Mouse (Mus musculus): Measurements from ENCODE around the gene Stt3b. TPM values are rescaled to one million over a fixed set of nuclear protein-coding genes. Genes with fewer than 3 reads are reported as not detected.

Stt3b gene
- polyA plus RNA-seq, 1 experiment = 120 TPM

DNA sequence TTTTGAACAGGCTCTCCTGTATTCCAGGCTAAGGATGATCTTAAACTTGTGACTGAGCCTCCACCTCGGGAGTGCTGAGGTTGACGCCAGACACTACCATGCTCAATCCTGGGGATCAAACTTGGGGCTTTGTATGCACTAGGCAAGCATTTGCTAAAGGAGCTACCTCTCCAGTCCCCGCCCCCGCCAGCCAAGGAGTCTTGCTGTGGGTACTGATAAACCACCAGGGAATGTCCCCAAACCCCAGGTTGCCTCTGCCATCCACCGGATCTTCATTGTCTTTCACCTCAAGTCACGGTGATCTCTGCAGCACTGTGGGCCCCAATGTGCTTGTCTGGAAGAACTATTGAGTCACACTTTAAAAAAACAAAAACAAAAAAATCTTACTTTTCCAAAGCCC lies 107.1 kb downstream of the Stt3b start:
- Histone ChIP-seq H3K4me3 (ENCODE audit: low read depth, low read length) (no peak overlapping the region), H3K4me1 (ENCODE audit: control insufficient read depth, insufficient read depth, low read length) (peaks cover 2% of the 10 kb centered on the region), H3K27ac (ENCODE audit: insufficient read depth, low read length) (no peak overlapping the region), H3K9ac (ENCODE audit: low read depth, poor library complexity, severe bottlenecking) (no peak overlapping the region), H3K27me3 (ENCODE audit: control insufficient read depth, insufficient read depth, low read length, poor library complexity, severe bottlenecking) (no peaks in the 10 kb centered on the region), H3K9me3 (replicated peaks; ENCODE audit: control insufficient read depth, insufficient read depth, low read length, poor library complexity, severe bottlenecking) (no peaks in the 10 kb centered on the region), H3K36me3 (ENCODE audit: control insufficient read depth, insufficient read depth, low read length, poor library complexity, severe bottlenecking) (no peaks in the 10 kb centered on the region)
- TF ChIP-seq POLR2A (IDR thresholded peaks at IDR 0.05; ENCODE audit: insufficient read depth, low read length) = no peak
- no peak for TF ChIP-seq EP300 (IDR thresholded peaks at IDR 0.05; ENCODE audit: insufficient read depth, low read depth, low read length)
- no peak for TF ChIP-seq CTCF (IDR thresholded peaks at IDR 0.05; ENCODE audit: low read depth, low read length)

DNA sequence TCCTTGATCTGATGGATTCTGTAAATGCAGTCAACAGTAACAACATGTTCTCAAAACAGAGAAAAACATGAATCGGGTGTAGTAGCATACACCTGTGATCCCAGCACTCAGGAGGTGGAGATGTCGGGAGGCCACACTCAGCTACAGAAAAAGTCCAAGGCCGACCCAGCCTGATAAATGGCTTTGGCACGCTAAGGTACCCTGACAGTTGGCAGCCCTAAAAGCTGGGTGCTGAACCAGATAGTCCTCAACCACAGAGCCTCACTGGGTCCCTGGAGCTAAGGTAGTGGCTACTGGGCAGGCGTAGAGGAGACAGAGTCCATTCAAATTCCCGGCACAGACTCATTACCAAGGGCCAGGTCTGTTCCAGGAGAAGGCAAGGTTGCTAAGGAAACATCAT lies 109.0 kb downstream of the Stt3b start:
- no peak overlapping the region for H3K9ac ChIP-seq (ENCODE audit: low read depth, poor library complexity, severe bottlenecking)
- H3K9me3 ChIP-seq (replicated peaks; ENCODE audit: control insufficient read depth, insufficient read depth, low read length, poor library complexity, severe bottlenecking) = no peaks in the 10 kb centered on the region
- H3K4me3 ChIP-seq (ENCODE audit: low read depth, low read length) = no peak overlapping the region
- no peak overlapping the region for H3K27ac ChIP-seq (ENCODE audit: insufficient read depth, low read length)
- no peaks in the 10 kb centered on the region for H3K27me3 ChIP-seq (ENCODE audit: control insufficient read depth, insufficient read depth, low read length, poor library complexity, severe bottlenecking)
- TF ChIP-seq POLR2A (IDR thresholded peaks at IDR 0.05; ENCODE audit: insufficient read depth, low read length) = no peak
- no peak for TF ChIP-seq EP300 (IDR thresholded peaks at IDR 0.05; ENCODE audit: insufficient read depth, low read depth, low read length)
- no peak for TF ChIP-seq CTCF (IDR thresholded peaks at IDR 0.05; ENCODE audit: low read depth, low read length)
- H3K36me3 ChIP-seq (ENCODE audit: control insufficient read depth, insufficient read depth, low read length, poor library complexity, severe bottlenecking) = no peaks in the 10 kb centered on the region
- H3K4me1 ChIP-seq (ENCODE audit: control insufficient read depth, insufficient read depth, low read length) = peaks cover 2% of the 10 kb centered on the region

DNA sequence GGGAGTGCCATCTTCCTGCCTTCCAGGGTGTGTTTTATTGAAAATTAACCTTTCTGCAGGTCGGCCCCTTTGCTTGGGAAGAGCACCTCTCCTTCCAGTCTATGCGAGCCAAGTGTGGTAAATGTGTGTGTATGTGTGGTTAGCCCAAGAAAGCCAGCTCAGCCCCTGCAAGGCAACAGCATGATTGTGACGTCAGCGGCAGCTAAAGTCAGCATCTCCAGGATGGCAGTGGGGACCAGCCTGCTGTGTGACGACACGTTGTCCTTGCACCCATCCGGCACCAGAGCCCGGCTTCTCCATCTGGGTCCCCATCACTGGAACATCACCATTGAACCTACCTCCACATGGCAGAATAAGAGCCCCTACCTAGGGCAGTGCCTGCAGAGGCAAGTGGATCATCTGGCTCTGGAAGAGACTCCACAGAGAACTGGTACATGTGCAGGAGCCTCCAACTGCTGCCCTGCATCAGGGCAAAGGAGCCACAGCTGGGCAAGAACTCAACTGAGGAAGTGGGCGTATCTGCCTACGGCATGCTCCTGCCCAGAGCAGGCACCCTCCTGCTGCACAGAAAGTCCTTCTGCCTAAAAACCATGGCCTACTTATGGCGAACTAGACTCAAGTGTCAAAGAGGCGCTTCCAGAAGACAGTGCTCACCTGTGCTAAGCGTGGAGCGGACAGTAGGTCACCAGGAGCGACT lies 109.9 kb downstream of the Stt3b start:
- H3K4me1 ChIP-seq (ENCODE audit: control insufficient read depth, insufficient read depth, low read length) = peaks cover 2% of the 10 kb centered on the region
- H3K4me3 ChIP-seq (ENCODE audit: low read depth, low read length) = no peak overlapping the region
- no peak overlapping the region for H3K27ac ChIP-seq (ENCODE audit: insufficient read depth, low read length)
- no peaks in the 10 kb centered on the region for H3K36me3 ChIP-seq (ENCODE audit: control insufficient read depth, insufficient read depth, low read length, poor library complexity, severe bottlenecking)
- no peak overlapping the region for H3K9ac ChIP-seq (ENCODE audit: low read depth, poor library complexity, severe bottlenecking)
- no peaks in the 10 kb centered on the region for H3K27me3 ChIP-seq (ENCODE audit: control insufficient read depth, insufficient read depth, low read length, poor library complexity, severe bottlenecking)
- no peaks in the 10 kb centered on the region for H3K9me3 ChIP-seq (replicated peaks; ENCODE audit: control insufficient read depth, insufficient read depth, low read length, poor library complexity, severe bottlenecking)
- no peak for TF ChIP-seq POLR2A (IDR thresholded peaks at IDR 0.05; ENCODE audit: insufficient read depth, low read length)
- no peak for TF ChIP-seq CTCF (IDR thresholded peaks at IDR 0.05; ENCODE audit: low read depth, low read length)
- no peak for TF ChIP-seq EP300 (IDR thresholded peaks at IDR 0.05; ENCODE audit: insufficient read depth, low read depth, low read length)

DNA sequence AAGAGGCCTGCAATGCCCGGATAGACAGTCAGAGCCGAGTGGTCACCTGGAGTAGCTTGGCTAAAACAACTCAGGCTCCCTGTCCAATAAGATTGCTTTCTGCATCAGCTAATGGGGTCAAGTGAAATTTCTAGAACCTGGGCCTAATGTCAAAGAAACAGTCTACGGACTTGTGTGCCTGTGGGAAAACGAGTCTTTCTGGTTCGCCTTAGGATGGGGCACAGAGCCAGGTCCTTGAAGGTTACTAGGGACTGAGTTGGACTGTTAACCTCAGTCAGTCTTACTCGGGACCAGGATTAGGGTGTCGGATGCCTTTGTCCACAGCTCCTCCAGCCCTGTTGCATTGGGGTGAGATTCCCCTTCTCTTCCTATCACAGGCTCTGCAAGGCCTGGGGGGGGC lies 113.1 kb downstream of the Stt3b start:
- no peaks in the 10 kb centered on the region for H3K4me1 ChIP-seq (ENCODE audit: control insufficient read depth, insufficient read depth, low read length)

DNA sequence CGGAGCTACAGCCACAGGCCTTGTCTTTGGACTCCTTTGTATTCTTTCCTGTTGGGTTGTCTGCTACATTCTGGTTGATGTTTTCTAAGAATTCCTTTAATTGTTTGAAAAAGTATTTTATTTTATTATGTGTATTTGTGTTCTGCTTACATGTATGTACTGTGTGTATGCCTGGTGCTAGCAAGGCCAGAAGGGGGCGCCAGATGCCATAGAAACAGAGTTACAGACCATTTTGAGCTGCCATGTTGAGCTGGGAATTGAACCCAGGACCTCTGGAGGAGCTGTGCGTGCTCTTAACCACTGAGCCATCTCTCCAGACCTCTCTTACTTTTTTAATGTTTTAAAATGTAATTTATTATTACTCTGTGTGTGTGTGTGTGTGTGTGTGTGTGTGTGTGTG lies 117.3 kb downstream of the Stt3b start:
- H3K4me3 ChIP-seq (ENCODE audit: low read depth, low read length) = no peak overlapping the region
- TF ChIP-seq POLR2A (IDR thresholded peaks at IDR 0.05; ENCODE audit: insufficient read depth, low read length) (no peak), EP300 (IDR thresholded peaks at IDR 0.05; ENCODE audit: insufficient read depth, low read depth, low read length) (no peak), CTCF (IDR thresholded peaks at IDR 0.05; ENCODE audit: low read depth, low read length) (peak; percentile 51)
- H3K4me1 ChIP-seq (ENCODE audit: control insufficient read depth, insufficient read depth, low read length) = no peaks in the 10 kb centered on the region
- H3K9ac ChIP-seq (ENCODE audit: low read depth, poor library complexity, severe bottlenecking) = no peak overlapping the region
- no peaks in the 10 kb centered on the region for H3K27me3 ChIP-seq (ENCODE audit: control insufficient read depth, insufficient read depth, low read length, poor library complexity, severe bottlenecking)
- no peaks in the 10 kb centered on the region for H3K9me3 ChIP-seq (replicated peaks; ENCODE audit: control insufficient read depth, insufficient read depth, low read length, poor library complexity, severe bottlenecking)
- no peaks in the 10 kb centered on the region for H3K36me3 ChIP-seq (ENCODE audit: control insufficient read depth, insufficient read depth, low read length, poor library complexity, severe bottlenecking)
- H3K27ac ChIP-seq (ENCODE audit: insufficient read depth, low read length) = no peak overlapping the region

More for the DNA sequence above, 113.1 kb downstream of the Stt3b start:
- Histone ChIP-seq H3K27ac (ENCODE audit: insufficient read depth, low read length) (no peak overlapping the region), H3K9ac (ENCODE audit: low read depth, poor library complexity, severe bottlenecking) (no peak overlapping the region), H3K36me3 (ENCODE audit: control insufficient read depth, insufficient read depth, low read length, poor library complexity, severe bottlenecking) (no peaks in the 10 kb centered on the region), H3K27me3 (ENCODE audit: control insufficient read depth, insufficient read depth, low read length, poor library complexity, severe bottlenecking) (no peaks in the 10 kb centered on the region), H3K9me3 (replicated peaks; ENCODE audit: control insufficient read depth, insufficient read depth, low read length, poor library complexity, severe bottlenecking) (no peaks in the 10 kb centered on the region), H3K4me3 (ENCODE audit: low read depth, low read length) (no peak overlapping the region)
- TF ChIP-seq POLR2A (IDR thresholded peaks at IDR 0.05; ENCODE audit: insufficient read depth, low read length) (no peak), EP300 (IDR thresholded peaks at IDR 0.05; ENCODE audit: insufficient read depth, low read depth, low read length) (no peak), CTCF (IDR thresholded peaks at IDR 0.05; ENCODE audit: low read depth, low read length) (no peak)

Data from ES-Bruce4 (cell line).